ENCODE assay signal across 9 mouse cellular contexts in the genomic region with DNA sequence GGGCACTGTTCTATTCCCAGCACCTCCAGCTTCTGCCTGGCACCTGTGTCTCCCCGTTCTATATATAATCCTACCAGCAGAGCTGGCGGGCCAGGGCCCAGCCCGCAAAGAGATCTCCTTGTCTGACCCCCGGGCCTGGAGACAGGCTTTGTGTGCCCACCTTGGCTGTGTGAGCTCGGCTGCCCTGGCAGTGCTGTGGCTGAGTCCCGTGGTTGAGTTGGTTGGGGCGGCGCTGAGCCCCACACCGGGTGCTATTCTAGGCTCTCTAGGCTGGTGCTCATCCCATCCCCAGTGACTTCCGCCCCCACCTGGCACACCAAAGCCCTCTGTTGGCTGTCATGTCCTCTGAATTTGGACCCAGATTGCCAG. TPM values are rescaled to one million over a fixed set of nuclear protein-coding genes. Genes with fewer than 3 reads are reported as not detected.
DNase-seq lines count a peak whose midpoint lies in the region; ATAC-seq lines count a peak whose summit lies in the region.
"Had no signal": no experiment of that assay in that cellular context is flagged by ENCODE, and none has a peak within 500 bp of the region (broad histone marks: within the 10 kb centered on the region; RNA-seq: fewer than 3 reads in every experiment).

No protein-coding gene starts in this region.

- WGBS in heart, embryonic 12.5 days = 87% methylated on average over 10 of the region's 10 CpGs

- no peak overlapping the region for H3K4me2 ChIP-seq in heart, embryonic 12.5 days

- H3K9ac ChIP-seq in heart, embryonic 12.5 days = no peak overlapping the region
- H3K9ac ChIP-seq: liver, embryonic 14.5 days had no signal

- no peak for ATAC-seq in heart, embryonic 12.5 days (ENCODE audit: insufficient number of reproducible peaks, low FRiP score)

- DNase-seq in heart, adult 18-20 months = peak; percentile 79 to 89
- peak; percentile 49 for DNase-seq in testis, postnatal 10 days (ENCODE audit: low spot score)
- no peak for DNase-seq in testis, postnatal 14 days (ENCODE audit: low spot score)
- DNase-seq in heart, postnatal 10 days = peak; percentile 73 to 86
- no peak for DNase-seq in urinary bladder, postnatal 36 days (ENCODE audit: low spot score in 2 of 2)
- no peak for DNase-seq in ovary, adult 18-20 months (ENCODE audit: low spot score)
- no peak for DNase-seq in adipocyte (ENCODE audit: low spot score)

- intact Hi-C loops in heart, postnatal 10 days (cut with DNase I) = no loop called here

- no peaks in the 10 kb centered on the region for H3K9me3 ChIP-seq in heart, embryonic 12.5 days (replicated peaks)

- H3K4me3 ChIP-seq in heart, embryonic 12.5 days = no peak overlapping the region

- no peaks in the 10 kb centered on the region for H3K27me3 ChIP-seq in heart, embryonic 12.5 days (replicated peaks)

- H3K36me3 ChIP-seq in heart, embryonic 12.5 days = peaks cover 20% of the 10 kb centered on the region; the same call in 1 of the 2 replicates

- H3K27ac ChIP-seq in heart, embryonic 12.5 days (ENCODE audit: poor library complexity, severe bottlenecking) = no peak overlapping the region
- H3K27ac ChIP-seq: liver, embryonic 14.5 days had no signal

- peaks cover 22% of the 10 kb centered on the region for H3K4me1 ChIP-seq in heart, embryonic 12.5 days (replicated peaks)

RNA-seq across cellular contexts. Expression of gene Ldhd, which starts 5.3 kb away (rescaled TPM):
- 10 to 100 TPM; 49.2 to 51.1 TPM for total RNA-seq in heart, adult 18-20 months (2021)
- polyA plus RNA-seq in heart, embryonic 12.5 days (2016; fragmentation: Nextera tagmentation; extraction: Ambion mirVana) = 0.70 and 0.92 TPM in 2 replicates
- 1 to 10 TPM; 6.0 to 6.2 TPM for total RNA-seq in heart, postnatal 10 days (2021)

RNA-seq across cellular contexts. Expression of gene Zfp1, which starts 18.4 kb away (rescaled TPM):
- 1 to 10 TPM; 6.5 to 7.4 TPM for total RNA-seq in heart, adult 18-20 months (2021)
- polyA plus RNA-seq in heart, embryonic 12.5 days (2016; fragmentation: Nextera tagmentation; extraction: Ambion mirVana) = 14.4 and 15.6 TPM in 2 replicates
- total RNA-seq in heart, postnatal 10 days (2021) = 10 to 100 TPM in 1 of 2 experiments, 1 to 10 TPM in 1; 9.5 to 10.3 TPM

Comparison
In these comparisons a context has a peak if more than half of its experiments do, and no peak if none do; other contexts are left out.
1. DNase-seq: peak in heart, adult 18-20 months (2 of 2), testis, postnatal 10 days (single experiment) and heart, postnatal 10 days (2 of 2); none in testis, postnatal 14 days (single experiment), urinary bladder, postnatal 36 days (0 of 2), ovary, adult 18-20 months (single experiment) and adipocyte (single experiment).
2. RNA of gene Ldhd, which starts 5.3 kb away (total RNA-seq): 49.2 to 51.1 TPM in heart, adult 18-20 months; 6.0 to 6.2 TPM in heart, postnatal 10 days; every median in the first group is over 4 times any median in the second.